Mouse (Mus musculus) layer of hippocampus, postnatal 25 days (tissue): ENCODE results near the gene Slc25a36. TPM values are rescaled to one million over a fixed set of nuclear protein-coding genes. Genes with fewer than 3 reads are reported as not detected.

ENCODE experiments used
- DNase-seq, 2 experiments: peaks; one replicate each; pipeline ENCODE4 v3.0.0; 2022; ENCODE audit warnings: mixed read lengths in 2 of 2, low spot score in 1 of 2; ENCODE audit errors: extremely low spot score in 1 of 2
- total RNA-seq, 2 experiments: library from RNA; stranded (reverse); gene quantifications; 2 replicates each; pipeline ENCODE4 v1.2.3; 2021

Slc25a36 gene
- total RNA-seq, 2 experiments from 2014 or later: 65.2 to 89.2 TPM

GRCm38 (mm10) chr9:97112797-97113554 is 2.0 kb upstream of the Slc25a36 start:
- no peak for DNase-seq

- no peak for DNase-seq
Observed at GRCm38 (mm10) chr9:97112238-97112637, 1.3 kb upstream of the Slc25a36 start.

- DNase-seq: no peak
Observed at GRCm38 (mm10) chr9:97111506-97111905, 549 bp upstream of the Slc25a36 start.

- DNase-seq: no peak
Observed at GRCm38 (mm10) chr9:97106481-97107160, 4.3 kb downstream of the Slc25a36 start.

GRCm38 (mm10) chr9:97105400-97105985 is 5.5 kb downstream of the Slc25a36 start:
- DNase-seq: no peak

GRCm38 (mm10) chr9:97103376-97104061 is 7.4 kb downstream of the Slc25a36 start:
- DNase-seq: no peak

GRCm38 (mm10) chr9:97098985-97099384 is 12.0 kb downstream of the Slc25a36 start:
- no peak for DNase-seq

GRCm38 (mm10) chr9:97096180-97096579 is 14.8 kb downstream of the Slc25a36 start:
- no peak for DNase-seq

GRCm38 (mm10) chr9:97087850-97088249 is 23.1 kb downstream of the Slc25a36 start:
- DNase-seq: no peak

GRCm38 (mm10) chr9:97084628-97085027 is 26.3 kb downstream of the Slc25a36 start:
- no peak for DNase-seq

- DNase-seq: no peak
Observed at GRCm38 (mm10) chr9:97081106-97081862, 29.7 kb downstream of the Slc25a36 start.

- no peak for DNase-seq
Observed at GRCm38 (mm10) chr9:97069911-97070310, 41.0 kb downstream of the Slc25a36 start.

GRCm38 (mm10) chr9:97069466-97069865 is 41.5 kb downstream of the Slc25a36 start:
- no peak for DNase-seq

- peak; percentile 66 to 90 for DNase-seq
Observed at GRCm38 (mm10) chr9:97068201-97069095, 42.5 kb downstream of the Slc25a36 start.

- no peak for DNase-seq
Observed at GRCm38 (mm10) chr9:97067761-97068160, 43.2 kb downstream of the Slc25a36 start.

GRCm38 (mm10) chr9:97065885-97066284 is 45.1 kb downstream of the Slc25a36 start:
- no peak for DNase-seq

- DNase-seq: no peak
Observed at GRCm38 (mm10) chr9:97065216-97065615, 45.7 kb downstream of the Slc25a36 start.

GRCm38 (mm10) chr9:97064161-97064560 is 46.8 kb downstream of the Slc25a36 start:
- DNase-seq: no peak

GRCm38 (mm10) chr9:97061696-97062095 is 49.3 kb downstream of the Slc25a36 start:
- no peak for DNase-seq
